Comparison of ENCODE assay signal across 9 mouse cellular contexts in genomic region chr13:9467216-9467615, GRCm38 (mm10).
DNase-seq lines count a peak whose midpoint lies in the region; ATAC-seq and TF ChIP-seq lines count a peak whose summit lies in the region.
"Had no signal": no experiment of that assay in that cellular context is flagged by ENCODE, and none has a peak within 500 bp of the region (broad histone marks: within the 10 kb centered on the region; RNA-seq: fewer than 3 reads in every experiment).

No protein-coding gene starts in this region.

- intact Hi-C loops in left cerebral cortex, postnatal 25 days (cut with DNase I): loop anchor here (1.0 to 5.0 kb wide), 2 partner anchors 190 to 285 kb away; partner anchors contain the start of gene Dip2c

- WGBS in hindbrain, postnatal 0 days: 56% methylated on average over 1 of the region's 1 CpGs

- 0 out of 2 replicates have a peak, but pooled peaks have one; percentile 35 for ATAC-seq in hindbrain, postnatal 0 days

- peak; percentile 58 to 69 for DNase-seq in right cerebral cortex, adult 2 months (ENCODE audit: low spot score in 2 of 2)
- no peak for DNase-seq in right cerebral cortex, postnatal 36 days (ENCODE audit: low spot score in 2 of 2)
- DNase-seq in adrenal gland, adult 18-20 months (ENCODE audit: low spot score in 2 of 2): peak; percentile 40 to 56
- DNase-seq in embryo, embryonic 11.5 days (ENCODE audit: low read depth, low spot score): peak; percentile 58
- DNase-seq in hindbrain, postnatal 0 days (ENCODE audit: low spot score): peak; percentile 79
- DNase-seq in left cerebral cortex, postnatal 25 days (ENCODE audit: low spot score in 2 of 2): peak; percentile 60 to 71
- peak; percentile 22 for DNase-seq in neural tube, embryonic 10.5 days (ENCODE audit: extremely low spot score, low spot score)
- no peak for DNase-seq in ovary, adult 18-20 months (ENCODE audit: low spot score)

- TF ChIP-seq CTCF in hindbrain, postnatal 0 days (IDR thresholded peaks at IDR 0.05; ENCODE audit: low read depth): peak; percentile 73

- no peaks in the 10 kb centered on the region for H3K9me3 ChIP-seq in hindbrain, postnatal 0 days (ENCODE audit: low read length)

- no peak overlapping the region for H3K4me3 ChIP-seq in hindbrain, postnatal 0 days (ENCODE audit: low read length)
- H3K4me3 ChIP-seq: myocyte had no signal

- H3K9ac ChIP-seq in hindbrain, postnatal 0 days (replicated peaks; ENCODE audit: low read length): no peak overlapping the region

- no peaks in the 10 kb centered on the region for H3K36me3 ChIP-seq in hindbrain, postnatal 0 days (ENCODE audit: insufficient read depth, low read length)

- no peak overlapping the region for H3K27ac ChIP-seq in hindbrain, postnatal 0 days

- no peaks in the 10 kb centered on the region for H3K4me1 ChIP-seq in hindbrain, postnatal 0 days (ENCODE audit: insufficient read depth, low read length)

- no peak overlapping the region for H3K4me2 ChIP-seq in hindbrain, postnatal 0 days (ENCODE audit: low read depth, low read length)

- H3K27me3 ChIP-seq in hindbrain, postnatal 0 days (ENCODE audit: insufficient read depth, low read length): no peaks in the 10 kb centered on the region

Comparison
In these comparisons a context has a peak if more than half of its experiments do, and no peak if none do; other contexts are left out.
1. DNase-seq: peak in right cerebral cortex, adult 2 months (2 of 2), adrenal gland, adult 18-20 months (2 of 2), embryo, embryonic 11.5 days (single experiment), hindbrain, postnatal 0 days (single experiment), left cerebral cortex, postnatal 25 days (2 of 2) and neural tube, embryonic 10.5 days (single experiment); none in right cerebral cortex, postnatal 36 days (0 of 2) and ovary, adult 18-20 months (single experiment).